Mouse (Mus musculus) intestine, embryonic 15.5 days (tissue): Measurements from ENCODE around the gene Vipr2. TPM values are rescaled to one million over a fixed set of nuclear protein-coding genes. Genes with fewer than 3 reads are reported as not detected.

ENCODE experiments used
- ATAC-seq: fragments of 200-750 bp; cut with Nextera tagmentation; 2 replicates; pipeline ENCODE4 v1.8.0; 2017; ENCODE audit warnings: moderate TSS enrichment, moderate library complexity
- H3K27ac ChIP-seq: fragments of 300-500 bp; sonication (generic); 2 replicates; pipeline ENCODE4 v1.5.1; 2015; ENCODE audit warnings: mild to moderate bottlenecking, inconsistent platforms
- H3K27me3 ChIP-seq: fragments of 300-500 bp; sonication (generic); replicated peaks from 2 replicates; pipeline ENCODE4 v1.6.1; 2015; ENCODE audit warnings: inconsistent platforms
- H3K36me3 ChIP-seq: fragments of 300-500 bp; sonication (generic); 2 replicates; pipeline ENCODE4 v1.6.1; 2015; ENCODE audit warnings: inconsistent platforms
- H3K4me1 ChIP-seq: fragments of 300-500 bp; sonication (generic); replicated peaks from 2 replicates; pipeline ENCODE4 v1.6.1; 2015; ENCODE audit warnings: inconsistent platforms
- H3K4me2 ChIP-seq: fragments of 300-500 bp; sonication (generic); replicated peaks from 2 replicates; pipeline ENCODE4 v1.6.1; 2015; ENCODE audit warnings: mild to moderate bottlenecking, inconsistent platforms
- H3K4me3 ChIP-seq: fragments of 300-500 bp; sonication (generic); replicated peaks from 2 replicates; pipeline ENCODE4 v1.5.1; 2015; ENCODE audit warnings: inconsistent platforms
- H3K9ac ChIP-seq: fragments of 300-500 bp; sonication (generic); 2 replicates; pipeline ENCODE4 v1.6.1; 2015; ENCODE audit warnings: inconsistent platforms
- H3K9me3 ChIP-seq: fragments of 300-500 bp; sonication (generic); 2 replicates; pipeline ENCODE4 v1.6.1; 2016; ENCODE audit warnings: inconsistent platforms
- WGBS: fragments of 180-500 bp; shearing (Covaris S2); methylation state at CpG from one replicate; pipeline ENCODE4 v1.1.7; 2015; 5-methylcytosine and 5-hydroxymethylcytosine counted together
- polyA plus RNA-seq: library from polyadenylated mRNA; unstranded; fragments of >200 nt; fragmentation: Nextera tagmentation; extraction: Ambion mirVana; gene quantifications from 2 replicates; pipeline ENCODE4 v1.2.1, GENCODE M21; 2015

Vipr2 gene
- polyA plus RNA-seq, 1 experiment from 2014 or later, result 2.5 TPM

DNA sequence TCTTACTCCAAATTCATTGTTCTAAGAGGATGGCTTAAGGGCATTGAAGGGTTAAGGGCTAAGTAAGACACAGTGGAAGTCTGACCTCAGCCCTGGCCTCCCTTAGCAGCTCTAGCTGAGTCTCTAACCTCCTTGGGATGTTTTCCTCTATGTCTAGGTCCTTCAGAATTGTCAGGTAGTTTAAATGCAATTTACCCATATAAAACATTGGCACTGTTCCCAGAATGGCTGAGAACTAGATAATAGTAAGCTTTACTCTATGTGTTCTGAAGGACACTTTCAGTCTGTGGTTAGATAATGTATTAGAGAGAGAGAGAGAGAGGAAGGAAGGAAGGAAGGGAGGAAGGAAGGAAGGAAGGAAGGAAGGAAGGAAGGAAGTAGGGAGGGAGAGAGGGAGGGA lies 104.8 kb downstream of the Vipr2 start:
- Histone ChIP-seq H3K27ac (no peak overlapping the region), H3K9ac (no peak overlapping the region), H3K4me2 (no peak overlapping the region), H3K9me3 (no peaks in the 10 kb centered on the region), H3K27me3 (no peaks in the 10 kb centered on the region), H3K4me3 (no peak overlapping the region), H3K4me1 (no peaks in the 10 kb centered on the region), H3K36me3 (no peaks in the 10 kb centered on the region)
- peak; percentile 68 for ATAC-seq

DNA sequence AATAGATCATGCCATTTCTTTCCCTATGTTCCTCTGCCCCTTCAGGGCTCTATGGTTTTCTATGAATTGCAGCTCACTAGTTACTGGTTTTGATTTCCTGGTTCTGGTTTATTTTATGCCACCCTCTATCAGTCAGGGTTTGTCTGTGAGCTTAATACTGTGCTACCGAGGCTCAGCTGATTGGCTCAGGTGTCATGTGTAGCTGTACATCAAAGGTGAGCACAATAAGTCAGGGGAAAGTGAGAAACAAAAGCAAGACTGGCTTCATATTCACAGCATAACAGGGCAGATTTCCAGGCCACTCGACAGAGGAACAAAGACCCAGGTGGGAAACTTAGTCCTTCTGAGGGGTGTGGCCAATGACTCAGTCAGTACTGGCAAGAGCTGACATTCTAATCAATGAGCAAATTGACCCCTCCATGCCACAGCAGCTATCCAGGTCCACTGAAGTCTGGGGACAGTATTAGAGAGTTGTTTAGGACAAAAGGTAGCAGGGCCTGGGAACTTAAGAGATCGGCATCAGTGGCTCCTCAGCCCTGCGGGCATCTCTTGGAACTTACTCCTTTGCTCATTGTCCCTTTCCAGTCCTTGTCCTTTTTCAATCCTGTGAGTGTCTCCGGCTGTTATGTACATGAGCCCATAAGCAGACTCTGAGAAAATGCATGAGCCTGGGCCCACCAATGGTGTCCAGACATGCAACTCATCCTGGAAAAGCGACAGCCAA lies 105.8 kb downstream of the Vipr2 start:
- ATAC-seq, result no peak
- H3K27me3 ChIP-seq, result no peaks in the 10 kb centered on the region
- no peak overlapping the region for H3K4me3 ChIP-seq
- H3K9me3 ChIP-seq, result no peaks in the 10 kb centered on the region
- no peak overlapping the region for H3K9ac ChIP-seq
- H3K36me3 ChIP-seq, result no peaks in the 10 kb centered on the region
- WGBS, result 80% methylated on average over 6 of the region's 6 CpGs
- H3K27ac ChIP-seq, result no peak overlapping the region
- H3K4me2 ChIP-seq, result no peak overlapping the region
- no peaks in the 10 kb centered on the region for H3K4me1 ChIP-seq

DNA sequence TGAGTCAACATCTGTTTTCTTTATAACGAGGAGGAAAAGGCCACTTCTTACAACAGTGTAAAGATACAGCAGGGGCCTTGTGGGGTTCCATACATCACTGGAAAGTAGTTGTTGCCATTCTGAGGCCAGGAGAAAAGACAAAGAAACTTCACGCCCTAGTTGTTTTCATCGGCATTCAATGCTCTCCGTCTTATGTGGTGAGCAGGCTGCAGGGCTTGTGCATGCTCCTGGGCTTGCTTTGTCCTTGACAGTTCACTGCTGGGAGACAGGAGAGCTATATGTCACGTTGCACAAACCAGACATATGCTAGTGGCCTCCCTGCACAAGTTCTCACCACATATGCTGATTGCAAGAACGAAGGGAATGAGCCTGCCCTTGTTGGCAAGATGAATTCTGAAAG lies 116.4 kb downstream of the Vipr2 start:
- H3K4me2 ChIP-seq, result no peak overlapping the region
- H3K4me1 ChIP-seq, result no peaks in the 10 kb centered on the region
- no peak for ATAC-seq
- no peaks in the 10 kb centered on the region for H3K36me3 ChIP-seq
- WGBS, result 65% methylated on average over 6 of the region's 6 CpGs
- no peak overlapping the region for H3K9ac ChIP-seq
- H3K9me3 ChIP-seq, result no peaks in the 10 kb centered on the region
- no peak overlapping the region for H3K4me3 ChIP-seq
- no peaks in the 10 kb centered on the region for H3K27me3 ChIP-seq
- no peak overlapping the region for H3K27ac ChIP-seq

DNA sequence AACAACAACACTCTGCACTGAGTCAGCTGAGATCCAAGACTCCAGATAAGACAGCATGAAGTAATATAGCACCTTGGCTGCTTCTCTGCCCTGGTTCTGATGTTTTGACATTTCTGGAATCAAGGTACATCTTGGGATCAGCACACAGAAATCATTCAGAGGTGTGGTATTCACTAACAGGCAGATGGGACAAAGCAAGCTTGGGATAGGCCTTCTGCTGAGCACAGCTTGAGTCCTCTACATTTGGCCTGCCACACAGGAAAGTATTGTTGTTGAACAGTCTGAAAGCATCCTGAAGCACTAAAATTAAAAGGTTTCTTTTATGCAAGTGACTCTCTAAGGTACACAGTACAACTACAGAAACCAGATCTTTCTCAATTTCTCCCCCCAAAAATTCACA lies 117.1 kb downstream of the Vipr2 start:
- H3K4me1 ChIP-seq, result no peaks in the 10 kb centered on the region
- no peaks in the 10 kb centered on the region for H3K27me3 ChIP-seq
- no peak overlapping the region for H3K4me2 ChIP-seq
- H3K4me3 ChIP-seq, result no peak overlapping the region
- no peak overlapping the region for H3K27ac ChIP-seq
- ATAC-seq, result no peak
- no peaks in the 10 kb centered on the region for H3K9me3 ChIP-seq
- no peaks in the 10 kb centered on the region for H3K36me3 ChIP-seq
- no peak overlapping the region for H3K9ac ChIP-seq

Other genes starting within 250 kb of the Vipr2 start
- 27.8 and 36.8 TPM in 2 replicates for gene Zfp386, start 30.0 kb upstream of the Vipr2 start, polyA plus RNA-seq
- 11.2 and 11.8 TPM in 2 replicates for gene Wdr60, start 185.3 kb downstream of the Vipr2 start, polyA plus RNA-seq
- gene Gm11027, start 197.7 kb downstream of the Vipr2 start, polyA plus RNA-seq, result not detected in 2 replicates
- 22.7 and 23.6 TPM in 2 replicates for gene Esyt2, start 203.5 kb downstream of the Vipr2 start, polyA plus RNA-seq